Mouse (Mus musculus) forebrain, embryonic 16.5 days (tissue): ENCODE results near the gene Ifit3. TPM values are rescaled to one million over a fixed set of nuclear protein-coding genes. Genes with fewer than 3 reads are reported as not detected.

Experiments
- ATAC-seq: fragments of 200-750 bp; cut with Nextera tagmentation; 2 replicates; pipeline ENCODE4 v1.8.0; 2017; ENCODE audit warnings: mild to moderate bottlenecking, moderate library complexity
- H3K27ac ChIP-seq: fragments of 300-500 bp; sonication (generic); 2 replicates; pipeline ENCODE4 v1.5.1; 2014; ENCODE audit warnings: low read length, control low read depth
- H3K27me3 ChIP-seq: fragments of 300-500 bp; sonication (generic); replicated peaks from 2 replicates; pipeline ENCODE4 v1.6.1; 2014; ENCODE audit warnings: low read length; ENCODE audit not compliant: control insufficient read depth, insufficient read depth
- H3K36me3 ChIP-seq: fragments of 300-500 bp; sonication (generic); 2 replicates; pipeline ENCODE4 v1.6.1; 2014; ENCODE audit not compliant: control insufficient read depth, insufficient read depth
- H3K4me1 ChIP-seq: fragments of 300-500 bp; sonication (generic); replicated peaks from 2 replicates; pipeline ENCODE4 v1.6.1; 2014; ENCODE audit warnings: low read length; ENCODE audit not compliant: control insufficient read depth, insufficient read depth
- H3K4me2 ChIP-seq: fragments of 300-500 bp; sonication (generic); 2 replicates; pipeline ENCODE4 v1.6.1; 2014; ENCODE audit warnings: mild to moderate bottlenecking, low read length, control low read depth
- H3K4me3 ChIP-seq: fragments of 300-500 bp; sonication (generic); replicated peaks from 2 replicates; pipeline ENCODE4 v1.5.1; 2014; ENCODE audit warnings: mild to moderate bottlenecking, low read length, control low read depth
- H3K9ac ChIP-seq: fragments of 300-500 bp; sonication (generic); replicated peaks from 2 replicates; pipeline ENCODE4 v1.6.1; 2014; ENCODE audit warnings: low read depth, low read length, control low read depth
- H3K9me3 ChIP-seq: fragments of 300-500 bp; sonication (generic); 2 replicates; pipeline ENCODE4 v1.6.1; 2016; ENCODE audit warnings: low read length; ENCODE audit not compliant: control insufficient read depth
- WGBS: fragments of 180-500 bp; shearing (Covaris S2); extraction: QIAGEN DNeasy Blood & Tissue Kit; methylation state at CpG from one replicate; pipeline ENCODE4 v1.1.7; 2014; 5-methylcytosine and 5-hydroxymethylcytosine counted together
- polyA plus RNA-seq: library from polyadenylated mRNA; unstranded; fragments of >200 nt; fragmentation: Nextera tagmentation; extraction: Ambion mirVana; gene quantifications from 2 replicates; pipeline ENCODE4 v1.2.1, GENCODE M21; 2015

Gene Ifit3
- polyA plus RNA-seq, 1 experiment from 2014 or later, result 1.3 TPM

DNA sequence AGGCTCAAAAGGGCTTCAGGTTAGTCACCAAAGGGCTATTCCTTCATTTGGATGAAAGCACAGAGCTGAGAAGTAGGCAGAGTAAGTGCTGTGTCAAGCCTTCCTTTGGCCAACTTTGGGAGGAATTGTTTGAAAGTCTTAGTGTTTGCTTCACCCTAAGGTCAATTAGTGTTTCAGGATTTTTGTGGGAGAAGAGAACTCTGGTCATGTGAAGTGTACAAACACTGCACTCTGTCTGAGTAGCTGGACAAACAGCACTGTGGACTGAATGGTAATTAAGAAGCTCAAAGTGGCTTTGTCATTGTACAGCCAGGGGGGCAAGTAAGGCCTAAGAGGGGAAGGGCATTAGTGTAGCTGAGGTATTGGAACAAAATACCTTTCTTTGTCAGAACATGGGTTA, 48.2 kb downstream of the Ifit3 start:
- Histone ChIP-seq H3K4me1 (no peaks in the 10 kb centered on the region), H3K36me3 (no peaks in the 10 kb centered on the region), H3K9me3 (no peaks in the 10 kb centered on the region), H3K4me2 (no peak overlapping the region), H3K4me3 (no peak overlapping the region), H3K9ac (no peak overlapping the region), H3K27ac (no peak overlapping the region), H3K27me3 (no peaks in the 10 kb centered on the region)
- no peak for ATAC-seq

DNA sequence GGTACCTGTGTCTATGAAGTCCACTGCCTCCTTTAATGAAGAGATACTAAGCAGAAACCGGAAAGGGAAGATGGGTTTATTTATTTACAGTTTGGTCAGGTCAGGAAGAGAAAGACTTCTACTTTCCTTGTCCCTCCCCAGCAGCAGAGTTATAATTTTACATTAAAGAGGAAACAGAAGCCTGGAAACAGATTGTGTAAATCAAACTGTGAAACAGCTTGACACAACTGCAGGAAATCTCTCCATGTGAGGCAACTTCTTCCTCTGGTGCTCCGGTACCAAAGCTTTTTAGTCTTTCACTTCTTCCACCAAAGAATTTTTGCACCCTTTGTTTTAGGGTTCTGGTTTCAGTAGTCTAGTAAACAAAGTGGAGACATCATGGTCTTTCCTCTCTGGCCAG, 50.2 kb downstream of the Ifit3 start:
- H3K36me3 ChIP-seq, result no peaks in the 10 kb centered on the region
- no peaks in the 10 kb centered on the region for H3K4me1 ChIP-seq
- WGBS, result 78% methylated on average over 2 of the region's 2 CpGs
- H3K27ac ChIP-seq, result no peak overlapping the region
- H3K4me2 ChIP-seq, result no peak overlapping the region
- H3K4me3 ChIP-seq, result no peak overlapping the region
- H3K27me3 ChIP-seq, result no peaks in the 10 kb centered on the region
- no peak overlapping the region for H3K9ac ChIP-seq
- H3K9me3 ChIP-seq, result no peaks in the 10 kb centered on the region
- no peak for ATAC-seq

DNA sequence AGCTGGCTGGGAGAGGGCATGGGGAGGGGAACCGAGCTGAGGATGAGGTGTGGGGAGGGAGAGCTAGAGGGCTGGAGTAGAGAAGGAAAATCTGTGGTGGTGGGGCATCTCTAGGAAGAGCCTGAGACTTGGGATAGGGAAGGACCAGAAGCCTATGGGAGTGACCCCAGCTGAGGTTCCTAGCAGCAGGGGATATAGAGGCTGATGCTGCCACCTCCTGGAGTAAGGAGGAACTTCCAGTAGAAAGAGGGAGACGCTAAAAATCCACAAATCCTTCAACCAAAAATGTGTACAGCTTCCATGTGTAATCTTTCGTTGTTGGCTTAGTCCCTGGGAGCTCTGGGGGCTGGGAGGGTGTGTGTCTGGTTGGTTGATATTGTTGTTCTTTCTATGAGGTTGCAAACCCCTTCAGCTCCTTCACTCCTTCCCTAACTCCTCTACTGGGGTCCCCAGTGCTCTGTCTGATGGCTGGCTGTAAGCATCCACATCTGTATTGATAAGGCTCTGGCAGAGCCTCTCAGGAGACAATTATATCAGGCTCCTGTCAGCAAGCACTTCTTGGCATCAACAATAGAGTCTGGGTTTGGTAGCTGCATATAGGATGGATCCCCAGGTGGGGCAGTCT, 53.7 kb downstream of the Ifit3 start:
- Histone ChIP-seq H3K9ac (no peak overlapping the region), H3K4me1 (no peaks in the 10 kb centered on the region), H3K27ac (no peak overlapping the region), H3K27me3 (no peaks in the 10 kb centered on the region), H3K4me3 (no peak overlapping the region), H3K4me2 (no peak overlapping the region), H3K36me3 (no peaks in the 10 kb centered on the region), H3K9me3 (no peaks in the 10 kb centered on the region)
- 9% methylated on average over 3 of the region's 3 CpGs for WGBS
- ATAC-seq, result peak; percentile 82

Other genes starting within 250 kb of the Ifit3 start
- 0.39 and 0.58 TPM in 2 replicates for gene Ch25h, start 108.4 kb upstream of the Ifit3 start, polyA plus RNA-seq
- 14.2 and 16.0 TPM in 2 replicates for gene Lipa, start 56.1 kb upstream of the Ifit3 start, polyA plus RNA-seq
- gene Ifit2, start 32.8 kb upstream of the Ifit3 start, polyA plus RNA-seq, result 9.0 and 10.5 TPM in 2 replicates
- 0.65 and 0.98 TPM in 2 replicates for gene Ifit1bl1, start 18.4 kb downstream of the Ifit3 start, polyA plus RNA-seq
- gene Ifit3b, start 24.4 kb downstream of the Ifit3 start, polyA plus RNA-seq, result 0.30 TPM in 1 of 2 replicates, not detected in the other
- gene Ifit1bl2, start 57.2 kb downstream of the Ifit3 start, polyA plus RNA-seq, result 0.19 and 0.22 TPM in 2 replicates
- 0.15 and 0.18 TPM in 2 replicates for gene Ifit1, start 57.3 kb downstream of the Ifit3 start, polyA plus RNA-seq
- 2.8 and 3.9 TPM in 2 replicates for gene Slc16a12, start 163.8 kb downstream of the Ifit3 start, polyA plus RNA-seq